Mouse (Mus musculus): ENCODE measurements around the gene Cisd3. TPM values are rescaled to one million over a fixed set of nuclear protein-coding genes. Genes with fewer than 3 reads are reported as not detected.

The Cisd3 gene
- polyA plus RNA-seq, 2 experiments: 11.7 to 14.9 TPM

DNA sequence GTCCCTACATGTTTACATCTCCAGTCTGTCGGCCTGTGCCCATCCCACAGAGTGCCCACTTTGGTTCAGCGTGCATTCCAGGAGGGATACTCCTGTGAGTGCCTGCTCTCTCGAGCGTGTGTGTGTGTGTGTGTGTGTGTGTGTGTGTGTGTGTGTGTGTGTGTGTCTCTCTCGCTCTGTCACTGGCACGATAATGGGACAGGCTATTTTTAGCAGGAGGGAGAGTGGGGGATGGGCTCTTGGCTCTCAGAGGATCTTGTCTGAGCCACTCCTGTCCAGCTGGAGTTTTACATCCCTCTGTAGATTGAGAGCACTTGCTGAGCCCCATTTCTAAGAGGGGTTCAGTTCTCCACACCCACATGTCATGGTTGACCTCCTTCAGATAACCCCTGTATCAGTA, 15.8 kb upstream of the Cisd3 start:
- no peak overlapping the region for H3K4me3 ChIP-seq (replicated peaks; ENCODE audit: low read length)
- ATAC-seq (ENCODE audit: low FRiP score, low read depth): no peak
- no peaks in the 10 kb centered on the region for H3K27me3 ChIP-seq (ENCODE audit: control insufficient read depth, insufficient read depth, low read length)
- no peak overlapping the region for H3K27ac ChIP-seq (replicated peaks; ENCODE audit: low read depth, low read length)
- TF ChIP-seq POLR2A (IDR thresholded peaks at IDR 0.05; ENCODE audit: borderline replicate concordance, extremely low read depth, insufficient read depth, insufficient read length): no peak
- peak; percentile 42 for DNase-seq (ENCODE audit: low spot score)
- WGBS: 46% methylated on average over 6 of the region's 6 CpGs
- peaks cover 92% of the 10 kb centered on the region for H3K36me3 ChIP-seq (ENCODE audit: control insufficient read depth, insufficient read depth, low read length)
- H3K9me3 ChIP-seq (ENCODE audit: control insufficient read depth, low read length): no peaks in the 10 kb centered on the region
- no peak overlapping the region for H3K9ac ChIP-seq (ENCODE audit: low read depth, low read length, severe bottlenecking)
- no peak overlapping the region for H3K4me2 ChIP-seq (replicated peaks; ENCODE audit: low read depth, low read length, severe bottlenecking)
- H3K4me1 ChIP-seq (ENCODE audit: control insufficient read depth, insufficient read depth, low read length): peaks cover 2% of the 10 kb centered on the region

DNA sequence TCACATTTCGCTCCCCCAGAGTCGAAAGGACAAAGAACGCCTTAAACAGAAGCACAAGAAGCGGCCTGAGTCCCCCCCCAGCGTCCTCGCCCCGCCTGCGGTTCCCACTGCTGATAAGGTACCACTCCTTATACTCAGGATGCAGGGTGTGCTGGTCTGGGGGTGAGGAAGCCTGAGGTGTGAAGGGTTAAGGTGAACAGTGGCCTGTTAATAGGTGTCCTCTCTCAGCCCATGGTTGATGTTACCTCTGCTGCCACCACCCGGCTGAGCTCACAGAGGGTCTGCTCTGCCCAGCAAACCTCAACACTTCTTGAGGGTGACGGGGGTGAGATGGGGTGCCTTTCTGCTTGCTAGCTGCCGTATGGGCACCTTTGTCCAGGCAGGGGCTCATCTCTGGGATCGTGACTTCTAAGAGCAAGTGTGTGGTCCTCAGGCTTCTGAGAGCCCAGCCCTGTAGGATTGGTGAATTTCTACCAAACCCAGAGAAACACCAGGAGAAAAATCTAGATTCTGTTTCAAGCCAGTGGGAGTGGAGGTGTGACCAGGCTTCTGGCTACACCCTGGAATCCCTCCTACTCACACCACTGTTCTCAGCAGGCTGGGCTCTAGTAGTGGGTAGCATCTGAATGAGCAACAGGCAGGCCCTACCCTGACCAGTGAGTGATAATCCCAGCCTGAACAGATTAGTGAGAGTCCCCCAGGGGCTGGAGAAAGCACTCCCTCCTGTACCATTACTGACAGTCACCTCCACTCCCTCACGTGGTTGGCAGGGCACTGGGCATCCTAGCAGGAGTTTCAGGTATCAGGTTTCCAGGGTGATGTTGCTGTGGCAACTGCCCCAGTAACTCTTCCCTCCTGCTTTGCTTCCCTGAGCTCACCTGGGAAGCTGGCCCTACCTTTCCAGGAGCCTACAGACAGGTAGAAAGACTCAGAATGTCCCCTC, 15.1 kb upstream of the Cisd3 start:
- ATAC-seq (ENCODE audit: low FRiP score, low read depth) (no peak), DNase-seq (ENCODE audit: low spot score) (no peak)
- Histone ChIP-seq H3K27me3 (ENCODE audit: control insufficient read depth, insufficient read depth, low read length) (no peaks in the 10 kb centered on the region), H3K9ac (ENCODE audit: low read depth, low read length, severe bottlenecking) (no peak overlapping the region), H3K4me3 (replicated peaks; ENCODE audit: low read length) (no peak overlapping the region), H3K27ac (replicated peaks; ENCODE audit: low read depth, low read length) (0 out of 2 replicates have a peak overlapping the region, but pooled peaks have one; percentile 8), H3K36me3 (ENCODE audit: control insufficient read depth, insufficient read depth, low read length) (peaks cover 95% of the 10 kb centered on the region), H3K4me2 (replicated peaks; ENCODE audit: low read depth, low read length, severe bottlenecking) (no peak overlapping the region), H3K9me3 (ENCODE audit: control insufficient read depth, low read length) (no peaks in the 10 kb centered on the region), H3K4me1 (ENCODE audit: control insufficient read depth, insufficient read depth, low read length) (no peaks in the 10 kb centered on the region)
- 69% methylated on average over 13 of the region's 13 CpGs for WGBS
- no peak for TF ChIP-seq POLR2A (IDR thresholded peaks at IDR 0.05; ENCODE audit: borderline replicate concordance, extremely low read depth, insufficient read depth, insufficient read length)

GRCm38 (mm10) chr11:97671177-97671527, 14.5 kb upstream of the Cisd3 start:
- Histone ChIP-seq H3K27ac (replicated peaks; ENCODE audit: low read depth, low read length) (no peak overlapping the region), H3K27me3 (ENCODE audit: control insufficient read depth, insufficient read depth, low read length) (no peaks in the 10 kb centered on the region), H3K9me3 (ENCODE audit: control insufficient read depth, low read length) (no peaks in the 10 kb centered on the region), H3K9ac (ENCODE audit: low read depth, low read length, severe bottlenecking) (no peak overlapping the region), H3K4me3 (replicated peaks; ENCODE audit: low read length) (no peak overlapping the region), H3K36me3 (ENCODE audit: control insufficient read depth, insufficient read depth, low read length) (peaks cover 94% of the 10 kb centered on the region), H3K4me1 (ENCODE audit: control insufficient read depth, insufficient read depth, low read length) (no peaks in the 10 kb centered on the region), H3K4me2 (replicated peaks; ENCODE audit: low read depth, low read length, severe bottlenecking) (no peak overlapping the region)
- no peak for TF ChIP-seq POLR2A (IDR thresholded peaks at IDR 0.05; ENCODE audit: borderline replicate concordance, extremely low read depth, insufficient read depth, insufficient read length)
- no peak for DNase-seq (ENCODE audit: low spot score)
- no peak for ATAC-seq (ENCODE audit: low FRiP score, low read depth)
- 43% methylated on average over 2 of the region's 2 CpGs for WGBS

DNA sequence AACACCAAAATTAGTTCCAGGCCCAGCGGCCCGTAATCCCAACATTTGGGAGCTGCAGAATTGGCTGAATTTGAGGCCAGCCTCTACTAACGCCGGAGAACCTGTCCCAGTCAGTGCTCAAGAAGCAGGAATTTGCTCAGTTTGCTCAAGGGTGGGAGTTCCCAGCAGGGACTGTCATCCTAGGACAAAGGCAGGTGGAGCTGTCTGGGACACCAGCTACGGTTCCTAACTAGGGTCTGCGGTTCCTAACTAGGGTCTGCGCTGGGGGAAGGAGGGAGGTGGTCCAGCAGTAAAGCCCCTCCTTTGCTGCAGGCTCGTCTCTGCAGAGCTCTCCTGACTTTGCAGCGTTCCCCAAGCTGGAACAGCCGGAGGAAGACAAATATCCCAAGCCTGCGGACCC, 12.5 kb upstream of the Cisd3 start:
- Histone ChIP-seq H3K27me3 (ENCODE audit: control insufficient read depth, insufficient read depth, low read length) (no peaks in the 10 kb centered on the region), H3K9me3 (ENCODE audit: control insufficient read depth, low read length) (no peaks in the 10 kb centered on the region), H3K9ac (ENCODE audit: low read depth, low read length, severe bottlenecking) (no peak overlapping the region), H3K4me3 (replicated peaks; ENCODE audit: low read length) (no peak overlapping the region), H3K4me2 (replicated peaks; ENCODE audit: low read depth, low read length, severe bottlenecking) (no peak overlapping the region), H3K27ac (replicated peaks; ENCODE audit: low read depth, low read length) (no peak overlapping the region), H3K4me1 (ENCODE audit: control insufficient read depth, insufficient read depth, low read length) (no peaks in the 10 kb centered on the region), H3K36me3 (ENCODE audit: control insufficient read depth, insufficient read depth, low read length) (peaks cover 97% of the 10 kb centered on the region)
- ATAC-seq (ENCODE audit: low FRiP score, low read depth) (no peak), DNase-seq (ENCODE audit: low spot score) (no peak)
- 86% methylated on average over 11 of the region's 11 CpGs for WGBS
- no peak for TF ChIP-seq POLR2A (IDR thresholded peaks at IDR 0.05; ENCODE audit: borderline replicate concordance, extremely low read depth, insufficient read depth, insufficient read length)

DNA sequence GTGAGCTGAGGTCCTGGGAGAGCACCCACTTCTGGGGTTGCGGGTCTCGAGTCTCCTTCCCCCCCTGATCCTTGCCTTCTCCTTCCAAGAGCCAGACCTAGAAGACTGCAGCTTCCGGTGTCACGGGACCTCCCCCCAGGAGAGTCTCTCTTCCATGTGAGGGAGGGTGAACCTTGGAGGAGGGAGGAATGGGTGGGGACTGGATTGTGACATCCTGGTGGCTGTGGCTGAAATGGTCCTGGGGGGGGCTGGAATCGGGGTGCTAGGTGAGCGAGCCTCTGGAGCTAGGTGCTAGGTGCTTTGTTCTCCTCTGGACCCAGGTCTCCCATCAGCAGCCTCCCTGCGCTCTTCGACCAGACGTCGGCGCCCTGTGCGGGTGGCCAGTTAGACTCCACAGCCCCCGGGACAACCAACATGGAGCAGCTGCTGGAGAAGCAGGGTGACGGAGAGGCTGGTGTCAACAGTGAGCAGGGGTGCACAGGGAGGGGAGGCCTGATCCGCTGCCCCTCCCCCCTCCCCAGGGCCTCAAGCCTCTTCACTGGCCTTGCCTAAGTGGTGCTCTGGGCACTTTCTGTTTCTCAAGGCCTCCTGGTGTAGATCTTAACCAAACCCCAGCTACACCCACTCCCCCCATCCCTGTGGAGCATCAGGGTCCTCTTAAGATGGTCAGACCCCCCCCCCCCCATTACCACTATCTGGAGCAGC, 9.4 kb upstream of the Cisd3 start:
- ATAC-seq (ENCODE audit: low FRiP score, low read depth) (no peak), DNase-seq (ENCODE audit: low spot score) (no peak)
- 83% methylated on average over 15 of the region's 15 CpGs for WGBS
- Histone ChIP-seq H3K4me2 (replicated peaks; ENCODE audit: low read depth, low read length, severe bottlenecking) (no peak overlapping the region), H3K9ac (ENCODE audit: low read depth, low read length, severe bottlenecking) (no peak overlapping the region), H3K27me3 (ENCODE audit: control insufficient read depth, insufficient read depth, low read length) (no peaks in the 10 kb centered on the region), H3K36me3 (ENCODE audit: control insufficient read depth, insufficient read depth, low read length) (peaks cover 95% of the 10 kb centered on the region), H3K4me1 (ENCODE audit: control insufficient read depth, insufficient read depth, low read length) (no peaks in the 10 kb centered on the region), H3K9me3 (ENCODE audit: control insufficient read depth, low read length) (no peaks in the 10 kb centered on the region), H3K27ac (replicated peaks; ENCODE audit: low read depth, low read length) (no peak overlapping the region), H3K4me3 (replicated peaks; ENCODE audit: low read length) (no peak overlapping the region)
- no peak for TF ChIP-seq POLR2A (IDR thresholded peaks at IDR 0.05; ENCODE audit: borderline replicate concordance, extremely low read depth, insufficient read depth, insufficient read length)
